Mouse (Mus musculus) mouse trophoblast stem cell (cell line): Measurements from ENCODE around the gene Phip.

ENCODE experiments used
- in situ Hi-C, 2 experiments: fragments of 300-500 bp; cut with MseI, MboI; formaldehyde crosslinking; loops; 2 replicates in 1 of 2; 3 replicates in 1 of 2; pipeline ENCODE4 v1.15.1; 2025

Gene Phip

GRCm38 (mm10) chr9:82975342-82976215 lies at the start of gene Phip:
TSS of gene Phip (minus strand) at chr9:82975516.
- in situ Hi-C loops, result no loop called here

DNA sequence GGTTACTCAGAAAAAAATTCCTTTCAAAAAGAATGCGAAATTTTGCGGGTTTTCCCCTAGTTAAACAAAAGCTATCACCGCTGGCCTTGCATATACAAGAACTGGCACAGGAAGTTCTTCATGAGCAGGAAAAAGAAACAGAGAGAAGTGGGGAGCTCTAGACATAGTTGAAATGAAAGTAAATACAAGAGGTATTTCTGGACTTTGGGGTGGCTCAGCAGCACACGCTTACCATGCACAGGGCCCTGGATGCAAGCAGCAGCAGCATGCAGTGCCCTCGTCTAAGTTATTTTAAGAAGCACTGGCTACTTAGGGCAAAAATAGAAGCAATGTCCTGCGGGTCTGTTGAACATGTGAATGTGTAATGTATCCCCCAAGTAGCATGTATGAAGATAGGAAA lies 48.4 kb upstream of the Phip start:
- in situ Hi-C loops, result no loop called here

DNA sequence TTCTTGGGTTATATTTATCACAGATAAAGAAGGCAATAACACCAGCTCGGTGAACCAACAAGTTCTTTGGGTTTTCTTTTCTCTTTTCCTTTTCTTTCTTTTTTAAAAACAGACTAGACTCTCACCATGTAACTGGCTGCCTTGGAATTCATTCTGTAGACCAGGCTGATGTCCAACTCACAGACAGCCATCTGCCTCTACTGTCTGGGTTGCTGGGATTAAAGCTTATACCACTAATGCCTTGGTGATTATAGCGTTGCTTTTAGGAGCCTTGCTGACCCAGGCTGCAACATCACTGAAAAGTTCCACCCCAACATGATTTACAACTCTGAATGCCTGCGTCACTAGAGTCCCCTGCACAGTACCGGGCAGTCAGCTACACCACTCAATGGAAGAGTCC lies 39.2 kb upstream of the Phip start:
- in situ Hi-C loops, result no loop called here

DNA sequence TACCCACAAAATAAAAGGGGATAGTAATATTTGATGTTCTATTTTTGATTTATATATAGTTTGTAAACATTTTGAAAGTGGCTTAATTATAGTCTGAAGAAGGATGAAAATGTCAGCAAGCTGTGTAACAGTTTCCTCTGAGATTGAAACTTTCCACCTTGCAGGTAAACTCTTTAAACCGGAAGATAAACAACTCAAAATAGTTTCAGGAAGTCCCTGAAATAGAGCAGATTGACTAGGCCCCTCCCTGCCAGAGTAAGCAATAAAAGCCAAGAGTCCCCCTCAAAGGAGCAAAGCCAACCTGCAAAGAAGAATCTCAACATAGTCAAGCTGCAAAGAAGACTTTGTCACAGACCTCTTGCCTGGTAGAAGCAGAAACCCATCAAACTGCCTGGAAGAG lies 33.0 kb upstream of the Phip start:
- in situ Hi-C loops, result no loop called here

DNA sequence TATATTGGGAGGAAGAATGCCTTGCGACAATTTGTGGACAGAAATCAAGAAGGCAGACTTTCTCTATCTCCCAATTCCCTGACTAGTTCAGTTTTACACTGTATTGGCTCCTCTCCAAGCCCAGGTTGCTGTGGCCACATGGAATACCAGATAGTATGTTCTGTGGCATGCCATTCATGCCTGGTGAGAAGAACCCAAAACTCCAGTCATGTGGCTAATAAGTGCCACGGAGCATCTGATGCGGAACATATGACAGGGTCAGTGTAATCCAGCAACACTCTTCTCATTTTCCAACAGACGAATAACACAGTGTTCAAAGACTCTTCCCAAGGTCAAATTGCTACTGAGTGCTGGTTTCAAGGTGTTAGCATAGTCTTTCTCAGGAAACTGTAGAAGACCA lies 26.0 kb upstream of the Phip start:
- in situ Hi-C loops, result no loop called here

DNA sequence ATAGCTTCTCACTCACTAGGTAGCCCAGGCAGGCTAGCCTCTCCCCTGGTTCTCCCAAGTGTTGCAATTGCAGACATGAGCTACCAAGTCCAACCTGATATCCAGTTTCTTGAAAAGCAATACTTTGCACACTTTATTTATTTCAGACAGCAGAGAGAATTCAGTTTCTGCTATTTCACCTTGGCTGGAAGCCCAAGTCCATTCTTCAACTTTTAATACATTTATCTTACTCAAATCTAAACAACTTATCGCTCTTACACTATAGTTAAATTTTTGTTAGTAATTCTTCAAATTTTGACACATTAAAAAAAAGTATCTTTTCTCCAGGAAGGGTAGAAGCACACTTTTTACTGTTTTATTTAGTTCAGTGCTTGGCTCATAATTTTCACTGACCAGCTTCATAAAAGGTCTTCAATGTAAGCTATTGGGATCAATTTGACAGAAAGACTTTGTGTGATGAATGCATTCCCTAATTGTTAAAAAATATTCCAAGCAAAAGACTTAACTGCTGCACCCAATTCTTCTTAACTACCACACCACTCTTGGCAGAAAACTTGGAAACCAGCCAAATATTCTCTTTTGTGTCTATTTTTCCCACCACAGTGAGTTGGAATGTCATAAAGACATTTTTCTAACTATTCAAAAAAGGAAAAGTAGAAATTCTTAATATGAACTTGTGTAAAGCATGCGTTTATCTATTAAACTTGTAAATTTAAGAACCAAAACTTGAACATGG lies 22.6 kb upstream of the Phip start:
- in situ Hi-C loops, result no loop called here

DNA sequence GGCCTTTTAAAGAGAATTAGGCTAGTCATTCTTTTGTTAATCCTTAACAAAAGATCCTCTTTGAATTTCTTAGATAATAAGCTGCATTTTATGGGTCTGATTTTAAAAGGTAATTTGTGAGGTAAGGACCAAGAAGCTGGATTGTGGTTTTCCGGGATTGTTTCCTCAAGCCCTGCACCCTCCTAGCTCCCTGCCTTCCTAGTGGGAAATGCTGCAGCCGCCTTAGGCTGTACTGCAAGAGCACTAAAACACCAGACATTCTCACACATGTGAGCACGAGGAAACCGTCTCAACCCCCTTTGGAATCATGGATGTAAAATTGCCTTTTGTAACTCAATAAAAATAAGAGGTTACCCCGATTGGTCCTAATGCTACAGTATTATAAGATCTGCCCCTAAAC lies 1.6 kb upstream of the Phip start:
- in situ Hi-C loops, result no loop called here

- in situ Hi-C loops, result no loop called here
Observed at GRCm38 (mm10) chr9:82976219-82976618, 903 bp upstream of the Phip start.

- in situ Hi-C loops, result no loop called here
Observed at GRCm38 (mm10) chr9:82974962-82975341, 364 bp downstream of the Phip start.

DNA sequence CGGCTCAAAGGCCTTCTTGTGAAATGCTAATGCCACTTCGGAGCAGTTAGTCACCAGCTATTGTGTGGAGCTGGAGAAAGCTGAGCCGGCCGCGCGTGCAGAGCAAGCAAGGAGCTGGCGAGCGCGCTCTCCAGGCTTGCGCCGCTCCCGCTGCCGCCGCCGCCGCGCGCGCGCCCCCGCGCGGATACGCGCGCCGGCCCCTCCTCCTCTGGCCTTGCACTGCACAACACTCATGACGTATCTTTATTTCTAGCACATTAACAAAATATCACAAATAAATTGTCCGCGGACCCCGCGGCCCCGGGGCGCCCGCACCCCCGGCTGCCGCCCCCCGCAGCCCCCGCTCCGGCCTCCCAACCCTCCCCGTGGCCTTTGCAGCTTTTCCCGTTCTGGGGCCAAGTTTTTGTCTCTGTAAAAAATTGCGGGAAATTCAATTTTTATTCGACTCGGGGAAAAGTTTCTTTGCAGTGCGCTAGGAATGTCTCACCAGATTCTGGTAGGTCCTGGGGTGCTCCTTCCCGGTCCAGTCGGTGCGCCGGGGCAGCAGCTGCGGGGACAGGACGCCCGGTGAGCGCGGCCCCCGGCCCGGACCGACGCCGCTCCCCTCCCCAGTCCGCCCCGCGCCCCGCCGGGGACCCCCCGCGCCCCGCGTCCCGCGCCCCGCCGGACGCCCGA lies 992 bp downstream of the Phip start:
- in situ Hi-C loops, result no loop called here

- in situ Hi-C loops, result no loop called here
Observed at GRCm38 (mm10) chr9:82973321-82973892, 1.9 kb downstream of the Phip start.

DNA sequence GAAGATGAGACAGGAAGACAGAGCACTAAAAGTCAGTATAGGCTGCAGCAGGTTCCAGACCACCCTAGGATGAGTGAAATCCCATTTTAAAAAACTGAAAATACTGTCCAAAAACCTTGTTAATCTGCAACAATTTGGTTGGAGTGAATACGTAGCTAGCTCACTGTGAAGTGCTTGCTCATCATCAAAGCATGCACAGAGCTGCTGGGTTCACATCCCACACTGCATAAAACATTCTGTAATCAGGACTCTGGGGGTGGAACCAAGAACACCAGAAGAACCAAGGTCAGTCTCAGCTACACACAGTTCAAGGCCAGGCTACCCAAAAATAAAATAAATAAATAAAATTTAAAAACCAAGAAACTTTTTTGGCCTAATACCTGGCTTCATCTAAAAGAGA lies 3.9 kb downstream of the Phip start:
- in situ Hi-C loops, result no loop called here

DNA sequence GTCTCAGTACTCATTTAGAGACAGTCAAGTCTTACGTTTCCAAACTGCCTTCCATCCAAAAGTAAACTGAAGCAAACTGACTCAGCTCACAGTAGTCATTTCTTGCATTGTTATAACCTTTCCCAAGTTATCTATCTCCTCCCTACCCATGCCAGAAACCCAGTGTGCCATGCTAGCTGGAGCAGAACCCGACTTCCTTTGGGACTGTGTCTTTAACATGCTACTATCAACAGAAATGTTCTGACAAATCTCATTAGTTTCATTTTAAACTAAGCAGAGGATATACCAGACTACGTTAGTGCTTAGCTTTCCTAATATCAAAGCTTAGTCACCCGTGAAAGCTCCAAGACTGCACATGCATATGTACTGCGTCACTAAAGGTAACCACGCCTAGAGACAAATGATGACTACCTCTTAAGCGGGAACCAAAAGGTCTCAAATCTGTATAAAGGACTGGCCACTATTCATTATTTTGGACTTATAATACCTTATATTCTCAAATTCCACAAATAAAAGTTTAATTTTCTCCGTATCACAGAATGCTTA lies 8.2 kb downstream of the Phip start:
- in situ Hi-C loops, result no loop called here

DNA sequence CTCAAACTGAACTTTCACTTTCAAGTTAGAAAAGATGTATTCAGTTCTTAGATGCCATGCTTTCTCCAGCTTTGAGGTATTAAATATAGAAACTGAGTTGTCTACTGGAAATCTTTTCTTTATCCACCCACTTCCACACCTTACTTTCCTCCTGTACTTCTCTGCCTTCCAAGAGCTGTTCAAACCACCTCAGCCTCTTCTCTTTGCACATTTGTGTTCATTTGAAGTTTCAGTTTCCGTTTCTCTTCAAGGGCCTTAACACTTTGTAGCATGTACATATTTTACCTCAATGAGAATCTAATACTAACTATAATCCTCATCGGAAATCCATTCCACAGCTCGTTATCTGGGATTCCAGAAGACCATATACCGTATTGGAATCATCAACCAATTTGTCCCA lies 11.3 kb downstream of the Phip start:
- in situ Hi-C loops, result no loop called here

DNA sequence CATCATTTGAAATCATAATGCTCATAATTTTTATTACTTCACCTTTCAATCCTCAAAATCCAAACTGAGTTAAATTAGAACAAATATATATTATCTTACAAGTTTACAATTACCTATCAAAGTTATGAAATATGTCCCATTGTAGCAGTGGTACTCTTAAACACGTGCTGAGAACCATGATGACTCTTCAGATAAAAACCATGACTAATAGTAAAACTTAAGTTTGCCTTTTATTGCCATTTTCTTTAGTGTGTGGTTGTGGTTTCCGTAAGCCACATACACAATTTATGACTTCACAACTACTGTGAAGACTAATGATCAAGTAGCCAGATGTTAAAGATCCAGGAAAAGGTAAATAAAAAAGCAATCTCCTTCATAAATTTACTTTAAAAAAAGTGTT lies 14.0 kb downstream of the Phip start:
- in situ Hi-C loops, result no loop called here

DNA sequence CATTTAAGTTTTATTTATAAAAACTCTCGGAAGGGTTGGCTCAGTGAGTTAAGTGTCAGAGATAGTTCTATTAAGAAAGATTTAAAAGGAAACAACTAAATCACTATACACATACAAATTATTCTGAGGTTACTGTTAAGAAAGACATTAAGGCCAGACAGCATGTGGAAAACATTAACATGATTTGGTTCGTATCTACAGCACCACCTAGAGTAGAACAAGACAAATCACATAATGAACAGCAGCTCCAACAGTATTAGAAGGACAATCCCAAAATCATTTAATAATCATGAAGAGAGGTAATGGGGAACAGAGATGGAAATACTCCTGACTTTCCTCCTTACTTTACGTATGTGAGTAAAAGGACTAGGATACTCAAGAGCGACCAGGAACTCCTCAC lies 20.0 kb downstream of the Phip start:
- in situ Hi-C loops, result no loop called here

- in situ Hi-C loops, result no loop called here
Observed at GRCm38 (mm10) chr9:82952330-82952729, 23.0 kb downstream of the Phip start.

GRCm38 (mm10) chr9:82951435-82952004 lies 23.8 kb downstream of the Phip start:
- in situ Hi-C loops, result no loop called here

DNA sequence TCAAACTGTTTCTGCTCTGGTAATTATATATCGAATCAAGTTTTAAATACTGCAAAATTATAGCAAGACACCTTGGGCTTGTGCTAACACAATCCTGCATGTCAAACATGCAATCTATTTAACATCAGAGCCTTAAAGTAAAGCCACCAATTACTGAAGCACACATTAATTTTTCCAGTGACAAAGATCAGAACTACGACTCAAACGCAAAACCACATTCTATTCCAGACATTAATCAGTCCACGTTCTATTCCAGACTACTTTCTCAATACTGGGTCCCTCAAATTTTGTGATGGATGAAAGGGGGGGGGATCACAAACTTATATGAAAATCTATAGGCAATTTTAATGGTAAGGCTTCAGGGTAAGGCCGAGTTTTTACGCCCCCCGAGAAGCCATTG lies 68.1 kb downstream of the Phip start:
- in situ Hi-C loops, result no loop called here

DNA sequence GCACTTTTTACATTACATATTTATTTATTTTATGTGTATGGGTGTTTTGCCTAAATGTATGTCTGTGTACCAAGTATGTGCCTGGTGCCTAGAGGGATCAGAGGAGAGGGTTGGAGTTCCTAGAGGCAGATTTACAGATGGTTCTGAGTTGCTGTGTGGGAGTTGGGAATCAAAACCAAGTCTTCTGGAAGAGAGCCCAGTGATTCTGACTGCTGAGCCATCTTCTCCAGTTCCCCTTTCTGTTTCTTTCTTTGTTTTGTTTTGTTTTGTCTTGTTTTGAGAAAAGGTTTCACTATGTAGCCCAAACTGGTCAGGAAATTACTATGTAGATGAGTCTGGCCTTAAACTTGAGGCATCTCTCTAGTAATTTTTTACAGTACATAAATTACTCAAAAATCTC lies 86.7 kb downstream of the Phip start:
- in situ Hi-C loops, result no loop called here

DNA sequence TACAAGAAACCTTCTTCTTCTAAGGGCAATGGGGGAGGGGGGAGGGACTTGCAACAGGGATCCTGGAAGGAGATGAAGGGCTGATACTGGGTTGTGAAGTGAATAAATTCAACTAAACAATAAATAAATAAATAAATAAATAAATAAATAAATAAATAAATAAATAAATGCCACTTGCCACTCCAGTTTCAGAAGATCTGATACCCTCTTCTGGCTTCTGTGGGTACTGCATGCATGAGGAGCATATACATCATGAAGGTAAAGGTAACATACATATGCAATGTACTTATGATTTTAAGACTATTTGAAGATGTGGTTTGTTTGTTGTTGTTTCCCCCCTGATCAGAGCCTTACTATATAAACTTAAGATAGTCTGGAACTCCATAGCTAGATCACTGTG lies 91.1 kb downstream of the Phip start:
- in situ Hi-C loops, result no loop called here

GRCm38 (mm10) chr9:82877078-82877477 lies 98.2 kb downstream of the Phip start:
- in situ Hi-C loops, result no loop called here
